Mouse (Mus musculus): ENCODE data around the gene Serhl.
"Not testable (repeated sequence)": the region's sequence is repeated elsewhere in the genome, so short reads cannot be mapped to it uniquely, and the experiment has no call there.

Gene Serhl
- long read RNA-seq, experiment 1, transcript Serhl-201 (12 exons, 1,371 nt): major isoform, 25 of 33 reads
- long read RNA-seq, experiment 1, partial matches to known transcripts: 1 of 33 reads
- long read RNA-seq, experiment 1, other reads (novel, unspliced or antisense): 5 of 33 reads
- long read RNA-seq, experiment 2, transcript Serhl-201 (12 exons, 1,371 nt): major isoform, 15 of 18 reads
- long read RNA-seq, experiment 2, partial matches to known transcripts: 0 of 18 reads
- long read RNA-seq, experiment 2, other reads (novel, unspliced or antisense): 3 of 18 reads

- intact Hi-C loops (cut with DNase I): no loop called here
Observed at GRCm38 (mm10) chr15:83089429-83089605, at the start of gene Serhl. Gene Serhl, plus strand, starts transcription at chr15:83089506.

DNA sequence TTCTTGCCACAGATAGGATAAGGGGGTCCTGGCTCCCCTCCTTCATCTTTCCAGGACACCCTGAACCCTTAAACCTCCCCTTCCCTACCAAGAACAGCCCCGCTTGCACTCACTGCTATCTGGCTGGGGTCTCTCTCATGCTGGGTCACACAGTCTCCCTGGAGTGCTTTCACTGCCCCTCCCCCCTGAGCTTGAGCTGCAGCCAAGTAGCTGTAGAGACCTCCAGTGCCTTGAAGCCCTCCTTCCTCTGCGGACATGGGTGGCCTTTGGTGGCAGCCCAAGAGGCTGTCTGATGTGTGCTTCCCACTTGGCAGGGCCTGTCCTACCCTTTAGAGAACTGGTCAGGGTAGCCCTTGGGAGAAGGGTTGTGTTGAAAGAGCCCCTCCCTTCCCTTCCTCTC is 49.1 kb upstream of the Serhl start:
- intact Hi-C loops (cut with DNase I): no loop called here

- intact Hi-C loops (cut with DNase I): no loop called here
Observed at GRCm38 (mm10) chr15:83042655-83043361, 46.5 kb upstream of the Serhl start.

DNA sequence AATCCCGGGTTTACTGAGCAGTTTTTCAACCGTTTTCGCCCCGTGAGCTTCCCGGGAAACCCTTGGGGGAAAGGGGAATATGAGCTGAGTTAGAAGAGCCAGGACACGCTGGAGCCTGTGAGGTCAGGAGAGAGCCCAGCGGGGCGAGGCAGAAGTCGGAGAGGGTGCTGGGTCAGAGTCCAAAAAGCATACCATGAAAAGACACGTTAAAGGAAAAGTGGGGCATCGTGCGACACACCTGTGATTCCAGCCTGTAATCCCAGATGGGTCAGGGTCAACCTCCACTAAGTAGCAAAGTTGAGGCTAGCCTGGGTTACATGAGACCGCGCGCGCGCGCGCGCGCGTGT is 46.0 kb upstream of the Serhl start:
- intact Hi-C loops (cut with DNase I): no loop called here

DNA sequence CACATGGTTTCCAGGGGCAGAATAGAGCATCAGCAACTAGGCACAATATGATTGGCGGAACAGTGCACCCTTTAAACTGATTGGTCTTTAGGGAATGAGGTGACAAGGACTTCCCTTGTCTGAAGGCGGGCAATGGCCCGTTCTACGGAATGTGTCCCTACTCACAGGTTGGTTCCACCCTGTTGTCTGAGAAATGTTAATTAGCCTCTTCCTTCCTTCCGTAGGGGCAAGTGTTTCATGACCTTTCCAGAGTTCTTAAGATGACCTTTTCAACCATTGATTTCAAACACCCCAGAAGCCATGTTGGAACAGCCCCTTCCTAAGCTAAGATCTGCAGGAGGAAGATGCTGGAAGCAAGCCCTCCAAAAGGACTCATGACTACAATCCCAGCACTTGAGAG is 43.7 kb upstream of the Serhl start:
- intact Hi-C loops (cut with DNase I): not testable (repeated sequence)

DNA sequence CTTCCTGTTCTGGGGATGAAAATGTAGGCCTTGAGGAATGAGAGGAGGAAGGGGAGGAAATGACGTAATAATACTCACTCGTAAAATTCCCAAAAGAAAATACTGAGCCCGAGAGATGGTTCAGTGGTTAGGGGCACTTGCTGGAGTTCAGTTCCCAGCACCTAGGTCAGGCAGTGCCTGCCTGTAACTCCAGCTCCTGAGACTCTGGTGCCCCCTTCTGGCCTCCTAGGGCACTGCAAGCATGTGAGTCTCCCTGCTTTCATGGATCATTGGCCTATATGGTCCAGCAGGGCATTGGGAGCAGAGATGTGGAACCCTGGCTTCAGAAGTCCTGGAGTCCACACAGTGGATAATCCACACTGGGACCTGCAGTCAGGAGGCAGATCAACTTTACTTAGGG is 43.0 kb upstream of the Serhl start:
- intact Hi-C loops (cut with DNase I): no loop called here

- intact Hi-C loops (cut with DNase I): no loop called here
Observed at GRCm38 (mm10) chr15:83046730-83047129, 42.6 kb upstream of the Serhl start.

DNA sequence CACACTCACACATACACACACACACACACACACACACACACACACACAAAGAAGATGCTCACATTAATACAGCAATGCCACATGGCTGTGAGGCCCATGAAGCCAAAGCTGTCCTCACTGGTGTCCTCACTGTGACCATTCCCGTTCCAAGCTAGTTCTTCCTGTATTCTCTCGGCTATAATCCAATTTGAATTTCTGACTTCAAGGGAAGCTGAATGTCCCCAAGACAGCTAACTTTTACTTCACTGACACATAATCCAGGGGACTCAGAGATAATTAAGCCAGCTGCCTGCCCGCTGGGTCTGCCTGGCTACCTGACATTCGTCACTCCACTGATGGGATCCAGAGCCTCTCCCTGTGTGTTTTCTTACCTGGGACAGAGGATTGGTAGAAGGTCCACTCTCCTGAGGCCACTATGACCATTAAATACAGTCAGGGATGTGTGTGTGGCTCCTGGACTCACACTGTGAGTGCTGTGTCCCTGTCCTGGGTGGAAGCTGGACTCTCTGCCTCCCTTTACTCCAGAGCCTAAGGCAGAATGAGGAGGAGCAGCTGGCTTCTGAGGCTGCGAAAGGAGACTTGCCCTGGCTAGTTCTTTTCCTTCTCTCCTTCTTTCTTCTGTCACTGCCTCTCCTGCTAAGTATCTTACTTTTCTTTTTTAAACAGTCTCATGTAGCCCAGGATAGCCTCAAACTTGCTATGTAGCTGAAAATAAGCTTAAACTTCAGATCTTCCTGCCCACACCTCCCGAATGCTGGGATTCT is 36.8 kb upstream of the Serhl start:
- intact Hi-C loops (cut with DNase I): no loop called here

- intact Hi-C loops (cut with DNase I): no loop called here
Observed at GRCm38 (mm10) chr15:83053261-83053660, 36.0 kb upstream of the Serhl start.

DNA sequence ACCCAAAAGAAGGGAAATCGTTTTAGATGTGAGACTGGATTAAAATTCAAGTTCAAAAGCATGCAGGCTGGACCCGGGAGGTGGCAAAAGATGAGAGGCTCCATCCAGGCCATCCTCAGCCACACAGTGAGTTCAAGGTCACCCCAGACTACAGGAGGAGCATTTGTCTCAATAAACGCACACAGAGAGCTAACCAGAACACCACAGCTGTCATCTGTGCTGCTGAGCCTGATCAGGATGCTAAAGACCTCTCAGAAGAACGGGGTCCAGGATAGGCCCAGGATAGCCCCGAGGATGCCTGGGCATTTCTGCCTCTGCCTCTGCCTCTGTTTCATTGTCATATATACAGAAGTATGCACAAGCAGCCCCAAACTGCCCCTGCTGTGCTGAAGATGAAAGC is 33.7 kb upstream of the Serhl start:
- intact Hi-C loops (cut with DNase I): no loop called here

DNA sequence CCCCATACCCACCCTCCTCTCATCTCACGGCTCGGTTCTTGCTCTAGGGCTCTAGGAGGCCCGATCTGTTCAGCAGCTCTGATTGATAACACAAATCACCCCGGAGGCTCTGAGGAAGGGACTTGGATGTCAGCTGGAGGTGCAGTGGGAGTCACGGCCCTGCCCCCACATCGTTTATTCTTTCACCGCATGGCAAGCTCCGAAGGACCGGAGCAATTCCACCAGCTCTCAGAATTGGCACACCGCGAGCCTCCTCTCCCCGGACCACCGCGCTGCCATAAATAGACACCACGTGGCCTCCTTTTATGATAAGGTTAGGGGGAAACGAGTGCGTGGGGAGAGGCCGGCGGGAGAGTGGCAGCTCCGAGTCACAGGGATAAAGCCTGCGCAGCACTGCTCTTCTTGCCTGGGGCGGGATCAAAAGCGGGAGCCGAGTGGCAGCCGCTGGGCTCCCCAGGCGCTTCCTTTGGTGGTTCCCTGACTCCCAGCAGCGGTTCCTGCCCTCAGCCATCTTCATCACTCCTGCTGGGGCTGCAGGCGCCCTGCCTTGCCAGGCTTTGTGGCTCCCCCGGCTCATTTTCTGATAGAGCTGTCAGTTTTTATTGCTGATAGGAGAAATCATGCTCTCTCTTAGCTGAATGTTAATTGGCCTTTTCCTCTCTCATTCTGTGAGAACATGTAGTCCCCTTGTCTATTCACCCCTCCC is 32.8 kb upstream of the Serhl start:
- intact Hi-C loops (cut with DNase I): no loop called here

GRCm38 (mm10) chr15:83057533-83057932 is 31.8 kb upstream of the Serhl start:
- intact Hi-C loops (cut with DNase I): no loop called here

GRCm38 (mm10) chr15:83059233-83059660 is 30.1 kb upstream of the Serhl start:
- intact Hi-C loops (cut with DNase I): no loop called here

DNA sequence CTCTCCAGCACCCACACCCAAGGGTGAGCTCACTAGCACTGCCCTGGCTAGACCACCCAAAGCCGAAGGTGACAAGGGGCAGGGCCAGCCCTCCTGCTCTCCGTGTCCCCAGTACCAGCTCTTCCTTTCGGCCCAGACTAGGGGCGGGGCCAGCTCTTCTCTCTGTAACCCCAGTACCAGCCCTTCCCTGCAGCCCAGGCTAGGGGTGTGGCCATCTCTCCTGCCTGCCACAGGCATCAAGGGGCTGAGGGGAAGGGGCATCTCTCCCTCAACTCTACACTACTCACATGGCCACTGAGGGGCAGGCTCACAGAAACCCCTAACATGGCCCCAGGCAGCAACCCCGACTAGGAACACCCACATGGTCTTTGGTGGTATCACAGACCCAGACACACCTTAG is 27.6 kb upstream of the Serhl start:
- intact Hi-C loops (cut with DNase I): no loop called here

DNA sequence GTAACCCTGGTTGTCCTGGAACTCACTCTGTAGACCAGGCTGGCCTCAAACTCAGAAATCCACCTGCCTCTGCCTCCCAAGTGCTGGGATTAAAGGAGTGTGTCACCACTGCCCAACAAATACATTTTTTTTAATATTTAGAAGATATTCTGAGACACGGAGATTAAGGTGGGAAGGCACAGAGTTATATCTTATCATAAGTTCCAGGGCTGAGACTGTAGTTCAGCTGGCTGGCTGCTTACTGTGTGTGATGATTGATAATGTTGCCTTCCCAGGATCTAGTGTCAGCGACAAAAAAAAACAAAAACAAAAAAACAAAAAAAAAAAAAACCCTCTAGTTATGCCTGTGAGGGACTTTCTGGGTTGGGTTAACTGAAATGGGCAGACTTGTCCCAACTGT is 26.7 kb upstream of the Serhl start:
- intact Hi-C loops (cut with DNase I): not testable (repeated sequence)

- intact Hi-C loops (cut with DNase I): no loop called here
Observed at GRCm38 (mm10) chr15:83065543-83065942, 23.8 kb upstream of the Serhl start.

- intact Hi-C loops (cut with DNase I): no loop called here
Observed at GRCm38 (mm10) chr15:83068270-83068669, 21.0 kb upstream of the Serhl start.

DNA sequence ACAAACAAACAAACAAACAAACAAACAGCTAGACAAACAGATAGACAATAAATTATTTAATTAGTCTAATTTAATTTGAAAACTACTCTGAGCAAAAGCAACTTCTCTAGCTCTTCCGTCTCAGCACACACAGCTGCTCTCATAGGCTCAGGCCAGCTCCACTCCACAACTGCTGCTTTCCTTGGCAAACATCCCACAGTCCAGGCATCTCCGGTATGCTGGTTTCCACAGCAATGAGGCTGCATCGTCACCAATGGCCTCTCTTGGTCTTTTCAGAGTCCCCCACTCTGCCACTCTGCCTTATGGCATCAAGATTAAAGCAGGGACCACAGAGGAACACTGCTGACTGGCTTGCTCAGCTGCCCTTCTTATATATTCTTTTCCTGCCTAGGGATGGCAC is 18.4 kb upstream of the Serhl start:
- intact Hi-C loops (cut with DNase I): no loop called here

DNA sequence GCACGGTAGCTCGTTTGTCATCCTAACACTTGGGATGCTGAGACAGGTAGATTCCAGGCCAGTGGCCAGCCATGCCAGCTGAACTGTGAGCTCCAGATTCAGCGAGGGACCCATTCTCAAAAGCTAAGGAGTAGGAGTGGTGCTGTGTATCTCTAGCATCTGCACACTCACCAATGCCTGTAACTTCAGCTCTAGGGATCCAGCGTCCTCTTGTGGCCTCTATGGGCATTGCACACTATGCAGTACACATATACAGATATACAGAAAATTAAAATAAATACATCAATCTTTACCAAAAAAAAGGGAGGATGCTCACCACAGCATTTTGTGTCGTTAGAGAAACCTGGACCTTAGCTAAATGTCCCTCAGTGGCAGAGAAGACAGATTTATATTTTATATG is 17.6 kb upstream of the Serhl start:
- intact Hi-C loops (cut with DNase I): no loop called here

- intact Hi-C loops (cut with DNase I): no loop called here
Observed at GRCm38 (mm10) chr15:83074179-83074578, 15.1 kb upstream of the Serhl start.

GRCm38 (mm10) chr15:83075607-83076525 is 13.4 kb upstream of the Serhl start:
- intact Hi-C loops (cut with DNase I): no loop called here
